Mouse (Mus musculus): ENCODE results near the gene Arhgef28.

DNA sequence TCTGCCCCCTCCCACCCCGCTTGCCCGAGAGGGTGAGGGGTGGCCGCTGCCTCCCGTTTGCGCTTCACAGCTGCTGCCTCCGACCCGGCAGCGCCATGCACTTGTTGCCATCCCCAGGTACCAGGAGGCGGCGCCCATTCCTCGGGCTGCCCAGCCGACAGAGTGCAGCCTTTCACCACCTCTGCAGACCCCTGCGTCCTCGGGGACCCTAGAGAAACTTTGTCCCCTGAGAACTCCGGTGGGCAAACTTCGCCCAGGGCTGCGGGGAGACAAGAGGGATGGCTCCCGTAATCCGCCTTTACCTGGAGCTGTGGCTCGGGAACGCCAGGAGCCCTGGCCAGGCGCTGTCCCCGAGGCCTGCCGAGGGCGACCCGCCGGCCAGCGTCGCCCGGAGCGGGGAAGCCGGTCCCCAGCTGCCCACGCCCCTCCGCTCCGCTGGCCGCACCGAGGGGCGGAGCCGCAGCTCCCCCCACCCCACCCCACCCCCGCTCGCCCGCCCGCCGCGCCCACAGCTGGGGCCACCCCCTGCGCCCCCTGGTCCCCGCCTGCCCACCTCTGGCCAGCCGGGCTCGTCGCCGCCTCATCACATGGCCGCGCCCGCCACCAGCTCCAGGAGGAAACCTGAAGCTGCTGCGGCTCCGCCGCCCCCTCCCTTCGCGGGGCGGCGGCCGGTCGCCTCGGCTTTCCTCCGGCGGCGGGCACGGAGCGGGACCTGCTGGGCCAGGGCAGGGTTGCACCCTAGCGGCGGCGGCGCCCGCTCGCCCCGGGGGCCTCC lies at the start of gene Arhgef28:
- TF ChIP-seq CTCF (IDR thresholded peaks at IDR 0.05; ENCODE audit: low read depth): peak; percentile 67
- TF ChIP-seq EP300 (IDR thresholded peaks at IDR 0.05; ENCODE audit: low read depth): no peak

Data from liver, embryonic 14.5 days (tissue).